Mouse (Mus musculus): Measurements from ENCODE around the gene Akr1a1. TPM values are rescaled to one million over a fixed set of nuclear protein-coding genes. Genes with fewer than 3 reads are reported as not detected.
A peak's percentile ranks its signal among the peaks of the same experiment; 100 is the strongest.
"Not testable (repeated sequence)": the region's sequence is repeated elsewhere in the genome, so short reads cannot be mapped to it uniquely, and the experiment has no call there.

Gene Akr1a1
- total RNA-seq, 2 experiments from 2014 or later = 392 to 438 TPM

- DNase-seq (ENCODE audit: extremely low spot score in 1 of 2, low spot score in 1 of 2) = not testable (repeated sequence)
Measured at GRCm38 (mm10) chr4:116659916-116660315, 8.4 kb upstream of the Akr1a1 start.

GRCm38 (mm10) chr4:116659474-116659873 is 8.0 kb upstream of the Akr1a1 start:
- no peak for DNase-seq (ENCODE audit: extremely low spot score in 1 of 2, low spot score in 1 of 2)

GRCm38 (mm10) chr4:116657971-116658370 is 6.5 kb upstream of the Akr1a1 start:
- DNase-seq (ENCODE audit: extremely low spot score in 1 of 2, low spot score in 1 of 2) = no peak

- no peak for DNase-seq (ENCODE audit: extremely low spot score in 1 of 2, low spot score in 1 of 2)
Measured at GRCm38 (mm10) chr4:116655658-116656057, 4.2 kb upstream of the Akr1a1 start.

GRCm38 (mm10) chr4:116655100-116655499 is 3.6 kb upstream of the Akr1a1 start:
- no peak for DNase-seq (ENCODE audit: extremely low spot score in 1 of 2, low spot score in 1 of 2)

- no peak for DNase-seq (ENCODE audit: extremely low spot score in 1 of 2, low spot score in 1 of 2)
Measured at GRCm38 (mm10) chr4:116653228-116653627, 1.7 kb upstream of the Akr1a1 start.

GRCm38 (mm10) chr4:116651797-116652135 is 286 bp upstream of the Akr1a1 start:
- DNase-seq (ENCODE audit: extremely low spot score in 1 of 2, low spot score in 1 of 2) = no peak

- no peak for DNase-seq (ENCODE audit: extremely low spot score in 1 of 2, low spot score in 1 of 2)
Measured at GRCm38 (mm10) chr4:116650365-116650764, 1.1 kb downstream of the Akr1a1 start.

GRCm38 (mm10) chr4:116649411-116649810 is 2.1 kb downstream of the Akr1a1 start:
- DNase-seq (ENCODE audit: extremely low spot score in 1 of 2, low spot score in 1 of 2) = no peak

GRCm38 (mm10) chr4:116645624-116646023 is 5.9 kb downstream of the Akr1a1 start:
- no peak for DNase-seq (ENCODE audit: extremely low spot score in 1 of 2, low spot score in 1 of 2)

- DNase-seq (ENCODE audit: extremely low spot score in 1 of 2, low spot score in 1 of 2) = peak in 1 of 2 experiments; percentile 24
Measured at GRCm38 (mm10) chr4:116644326-116644725, 7.2 kb downstream of the Akr1a1 start.

GRCm38 (mm10) chr4:116642071-116642470 is 9.4 kb downstream of the Akr1a1 start:
- no peak for DNase-seq (ENCODE audit: extremely low spot score in 1 of 2, low spot score in 1 of 2)

- no peak for DNase-seq (ENCODE audit: extremely low spot score in 1 of 2, low spot score in 1 of 2)
Measured at GRCm38 (mm10) chr4:116638821-116639220, 12.7 kb downstream of the Akr1a1 start.

GRCm38 (mm10) chr4:116635197-116635596 is 16.3 kb downstream of the Akr1a1 start:
- no peak for DNase-seq (ENCODE audit: extremely low spot score in 1 of 2, low spot score in 1 of 2)

GRCm38 (mm10) chr4:116627722-116628662 is 23.5 kb downstream of the Akr1a1 start, which contains the start of gene Nasp:
Nasp (minus strand) TSS chr4:116627941.
- DNase-seq (ENCODE audit: extremely low spot score in 1 of 2, low spot score in 1 of 2) = peak; percentile 59 to 71

- peak; percentile 78 to 80 for DNase-seq (ENCODE audit: extremely low spot score in 1 of 2, low spot score in 1 of 2)
Measured at GRCm38 (mm10) chr4:116627359-116627716, 24.1 kb downstream of the Akr1a1 start.

- peak in 1 of 2 experiments; percentile 55 for DNase-seq (ENCODE audit: extremely low spot score in 1 of 2, low spot score in 1 of 2)
Measured at GRCm38 (mm10) chr4:116626658-116627358, 24.7 kb downstream of the Akr1a1 start.

- DNase-seq (ENCODE audit: extremely low spot score in 1 of 2, low spot score in 1 of 2) = no peak
Measured at GRCm38 (mm10) chr4:116624831-116625230, 26.6 kb downstream of the Akr1a1 start.

GRCm38 (mm10) chr4:116615237-116615636 is 36.2 kb downstream of the Akr1a1 start:
- DNase-seq (ENCODE audit: extremely low spot score in 1 of 2, low spot score in 1 of 2) = no peak

GRCm38 (mm10) chr4:116612621-116613020 is 38.9 kb downstream of the Akr1a1 start:
- no peak for DNase-seq (ENCODE audit: extremely low spot score in 1 of 2, low spot score in 1 of 2)
